Mouse (Mus musculus): ENCODE data around the gene Dbx1.

Gene Dbx1

GRCm38 (mm10) chr7:49633375-49633956, 3.2 kb downstream of the Dbx1 start:
- DNase-seq (ENCODE audit: low spot score) = peak; percentile 61

- DNase-seq (ENCODE audit: low spot score) = no peak
Measured at GRCm38 (mm10) chr7:49632391-49632790, 4.3 kb downstream of the Dbx1 start.

GRCm38 (mm10) chr7:49631885-49632284, 4.8 kb downstream of the Dbx1 start:
- DNase-seq (ENCODE audit: low spot score) = no peak

DNA sequence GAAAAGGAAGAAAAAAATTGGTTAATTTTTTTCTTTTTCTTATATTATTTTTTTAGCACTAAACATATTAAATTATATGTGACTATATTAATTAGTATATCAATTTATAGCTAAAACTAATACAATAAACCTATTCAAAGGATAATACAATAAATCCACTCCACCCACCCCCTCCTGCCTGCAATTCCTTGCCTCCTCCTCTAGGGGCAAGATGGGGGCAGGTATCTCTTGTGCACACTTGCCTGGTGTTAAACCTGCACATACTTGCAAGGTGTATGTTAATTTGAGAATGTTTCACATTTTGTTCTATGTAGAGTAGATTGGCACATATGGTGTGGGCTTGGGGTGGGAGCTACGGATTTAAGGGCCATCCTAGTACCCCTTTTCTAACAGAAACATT, 16.5 kb downstream of the Dbx1 start:
- no peak for DNase-seq (ENCODE audit: low spot score)

GRCm38 (mm10) chr7:49617087-49617486, 19.6 kb downstream of the Dbx1 start:
- DNase-seq (ENCODE audit: low spot score) = no peak

DNA sequence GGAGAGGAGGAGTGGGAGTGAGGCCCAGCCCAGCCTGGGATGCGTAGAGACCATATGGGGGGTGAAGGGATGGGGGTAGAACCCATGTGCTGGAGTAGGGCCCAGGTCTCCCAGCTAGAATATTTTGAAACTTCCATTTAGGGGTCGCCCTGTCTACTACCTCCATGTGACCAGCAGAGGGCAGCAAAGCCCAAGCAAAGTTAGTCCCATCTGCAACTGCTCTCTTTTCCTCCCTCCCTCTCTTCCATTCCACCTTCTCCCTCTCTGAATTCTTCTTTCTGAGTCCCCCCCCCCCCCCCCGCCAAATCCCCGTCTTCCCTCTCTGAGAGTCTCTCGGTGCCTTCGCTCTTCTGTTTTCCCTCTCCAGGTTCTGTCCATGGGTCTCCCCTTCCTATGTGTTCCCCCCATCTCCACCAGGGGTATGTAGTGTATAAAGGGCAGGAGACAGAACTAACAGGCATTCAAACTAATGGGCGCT, 20.4 kb downstream of the Dbx1 start:
- peak; percentile 87 for DNase-seq (ENCODE audit: low spot score)

GRCm38 (mm10) chr7:49604965-49605795, 31.5 kb downstream of the Dbx1 start:
- no peak for DNase-seq (ENCODE audit: low spot score)

DNA sequence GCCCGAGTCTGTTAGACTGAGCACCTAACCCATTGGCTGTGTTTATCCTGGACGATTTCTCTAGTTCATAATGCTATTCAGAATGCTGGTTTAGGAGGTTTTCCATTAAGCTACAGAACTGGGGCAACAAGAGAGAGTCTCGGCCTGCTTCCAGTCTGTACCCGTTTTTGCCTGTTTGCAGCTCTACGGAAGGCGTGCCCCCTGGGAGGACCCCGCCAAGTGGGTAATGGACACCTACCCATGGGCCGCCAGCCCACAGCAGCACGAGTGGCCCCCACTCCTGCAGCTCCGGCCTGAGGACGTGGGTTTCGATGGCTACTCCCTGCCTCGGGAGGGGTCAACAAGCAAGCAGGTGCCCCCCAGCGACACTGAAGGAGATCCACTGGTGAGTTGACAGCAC, 32.4 kb downstream of the Dbx1 start:
- DNase-seq (ENCODE audit: low spot score) = no peak

GRCm38 (mm10) chr7:49601191-49601975, 35.3 kb downstream of the Dbx1 start:
- peak; percentile 82 for DNase-seq (ENCODE audit: low spot score)

DNA sequence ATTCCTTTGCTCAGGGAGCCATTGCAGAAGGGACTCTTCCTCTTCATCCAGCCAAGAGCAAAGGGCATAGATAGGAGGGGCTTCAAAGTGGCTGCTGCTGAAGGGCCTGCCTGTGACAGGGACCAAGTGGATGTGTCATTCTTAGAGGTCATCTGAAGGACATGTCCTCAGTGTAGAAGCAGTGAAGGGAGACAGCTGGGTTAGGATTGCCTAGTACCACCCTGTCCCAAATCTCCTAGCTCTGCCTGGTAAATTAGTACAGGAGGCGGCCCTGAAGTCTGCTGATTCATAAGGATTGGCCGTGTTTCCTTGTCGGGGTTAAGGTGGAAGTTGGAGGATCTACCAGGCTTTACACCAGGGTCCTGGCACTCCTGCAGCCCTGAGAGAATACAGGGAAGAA, 36.7 kb downstream of the Dbx1 start:
- DNase-seq (ENCODE audit: low spot score) = no peak

- DNase-seq (ENCODE audit: low spot score) = no peak
Measured at GRCm38 (mm10) chr7:49598225-49598624, 38.4 kb downstream of the Dbx1 start.

DNA sequence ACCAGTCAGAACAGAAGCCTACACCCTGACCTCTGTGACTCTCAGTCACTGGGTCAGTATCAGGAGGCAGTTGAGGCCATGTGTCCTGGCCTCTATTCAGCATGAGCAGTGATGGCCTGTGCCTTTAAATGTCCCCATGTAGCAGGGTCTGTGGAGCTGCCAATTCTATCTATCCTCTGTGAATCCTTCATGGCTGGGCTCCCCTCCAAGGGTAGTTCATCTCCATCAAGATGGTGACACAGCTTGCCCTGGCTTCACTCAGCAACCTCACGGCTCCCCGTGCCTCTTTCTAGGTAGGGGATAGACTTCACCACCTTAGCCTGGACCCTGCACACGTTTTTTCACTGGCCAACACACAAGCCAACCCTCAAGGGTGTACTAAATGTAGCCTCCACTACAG, 38.9 kb downstream of the Dbx1 start:
- DNase-seq (ENCODE audit: low spot score) = no peak

- no peak for DNase-seq (ENCODE audit: low spot score)
Measured at GRCm38 (mm10) chr7:49589635-49590034, 47.0 kb downstream of the Dbx1 start.

DNA sequence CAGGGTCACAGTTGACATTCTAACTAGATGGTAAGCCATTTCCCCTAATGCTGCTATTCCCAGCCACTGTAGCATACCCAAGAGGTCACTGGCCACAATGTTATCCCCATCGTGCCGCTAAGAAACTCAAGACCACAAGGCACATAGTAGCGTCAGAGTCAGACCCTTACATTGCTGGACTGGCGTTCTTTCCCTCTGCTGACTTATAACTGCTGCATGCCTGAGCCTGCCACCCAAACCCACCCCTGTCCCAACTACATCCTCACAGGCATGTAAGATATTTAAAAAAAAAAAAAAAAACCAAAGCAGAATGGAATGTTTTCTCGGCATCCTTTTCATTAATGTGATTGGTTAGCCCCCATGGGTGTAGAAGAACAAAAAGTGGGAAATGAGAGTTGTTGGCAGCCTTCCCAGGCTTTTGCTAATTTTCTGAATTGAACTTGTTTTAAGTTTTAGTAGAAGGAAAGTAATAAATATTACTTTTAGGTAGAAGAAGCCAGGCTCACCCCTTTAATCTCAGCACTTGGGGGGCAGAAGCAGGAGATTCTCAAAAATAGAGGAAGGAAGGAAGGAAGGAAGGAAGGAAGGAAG, 50.0 kb downstream of the Dbx1 start:
- no peak for DNase-seq (ENCODE audit: low spot score)

GRCm38 (mm10) chr7:49583176-49583575, 53.5 kb downstream of the Dbx1 start:
- DNase-seq (ENCODE audit: low spot score) = no peak

GRCm38 (mm10) chr7:49582551-49582950, 54.1 kb downstream of the Dbx1 start:
- no peak for DNase-seq (ENCODE audit: low spot score)

- no peak for DNase-seq (ENCODE audit: low spot score)
Measured at GRCm38 (mm10) chr7:49581951-49582350, 54.7 kb downstream of the Dbx1 start.

All from embryo, embryonic 10.5 days (tissue).